Mouse (Mus musculus) intestine, embryonic 15.5 days (tissue): ENCODE measurements around the gene Rsrc2. TPM values are rescaled to one million over a fixed set of nuclear protein-coding genes. Genes with fewer than 3 reads are reported as not detected.

Experiments
- ATAC-seq: fragments of 200-750 bp; cut with Nextera tagmentation; 2 replicates; pipeline ENCODE4 v1.8.0; 2017; ENCODE audit warnings: moderate TSS enrichment, moderate library complexity
- H3K27ac ChIP-seq: fragments of 300-500 bp; sonication (generic); 2 replicates; pipeline ENCODE4 v1.5.1; 2015; ENCODE audit warnings: mild to moderate bottlenecking, inconsistent platforms
- H3K27me3 ChIP-seq: fragments of 300-500 bp; sonication (generic); replicated peaks from 2 replicates; pipeline ENCODE4 v1.6.1; 2015; ENCODE audit warnings: inconsistent platforms
- H3K36me3 ChIP-seq: fragments of 300-500 bp; sonication (generic); 2 replicates; pipeline ENCODE4 v1.6.1; 2015; ENCODE audit warnings: inconsistent platforms
- H3K4me1 ChIP-seq: fragments of 300-500 bp; sonication (generic); replicated peaks from 2 replicates; pipeline ENCODE4 v1.6.1; 2015; ENCODE audit warnings: inconsistent platforms
- H3K4me2 ChIP-seq: fragments of 300-500 bp; sonication (generic); replicated peaks from 2 replicates; pipeline ENCODE4 v1.6.1; 2015; ENCODE audit warnings: mild to moderate bottlenecking, inconsistent platforms
- H3K4me3 ChIP-seq: fragments of 300-500 bp; sonication (generic); replicated peaks from 2 replicates; pipeline ENCODE4 v1.5.1; 2015; ENCODE audit warnings: inconsistent platforms
- H3K9ac ChIP-seq: fragments of 300-500 bp; sonication (generic); 2 replicates; pipeline ENCODE4 v1.6.1; 2015; ENCODE audit warnings: inconsistent platforms
- H3K9me3 ChIP-seq: fragments of 300-500 bp; sonication (generic); 2 replicates; pipeline ENCODE4 v1.6.1; 2016; ENCODE audit warnings: inconsistent platforms
- WGBS: fragments of 180-500 bp; shearing (Covaris S2); methylation state at CpG from one replicate; pipeline ENCODE4 v1.1.7; 2015; 5-methylcytosine and 5-hydroxymethylcytosine counted together
- polyA plus RNA-seq: library from polyadenylated mRNA; unstranded; fragments of >200 nt; fragmentation: Nextera tagmentation; extraction: Ambion mirVana; gene quantifications from 2 replicates; pipeline ENCODE4 v1.2.1, GENCODE M21; 2015

Gene Rsrc2
- polyA plus RNA-seq, 1 experiment from 2014 or later = 100 TPM

DNA sequence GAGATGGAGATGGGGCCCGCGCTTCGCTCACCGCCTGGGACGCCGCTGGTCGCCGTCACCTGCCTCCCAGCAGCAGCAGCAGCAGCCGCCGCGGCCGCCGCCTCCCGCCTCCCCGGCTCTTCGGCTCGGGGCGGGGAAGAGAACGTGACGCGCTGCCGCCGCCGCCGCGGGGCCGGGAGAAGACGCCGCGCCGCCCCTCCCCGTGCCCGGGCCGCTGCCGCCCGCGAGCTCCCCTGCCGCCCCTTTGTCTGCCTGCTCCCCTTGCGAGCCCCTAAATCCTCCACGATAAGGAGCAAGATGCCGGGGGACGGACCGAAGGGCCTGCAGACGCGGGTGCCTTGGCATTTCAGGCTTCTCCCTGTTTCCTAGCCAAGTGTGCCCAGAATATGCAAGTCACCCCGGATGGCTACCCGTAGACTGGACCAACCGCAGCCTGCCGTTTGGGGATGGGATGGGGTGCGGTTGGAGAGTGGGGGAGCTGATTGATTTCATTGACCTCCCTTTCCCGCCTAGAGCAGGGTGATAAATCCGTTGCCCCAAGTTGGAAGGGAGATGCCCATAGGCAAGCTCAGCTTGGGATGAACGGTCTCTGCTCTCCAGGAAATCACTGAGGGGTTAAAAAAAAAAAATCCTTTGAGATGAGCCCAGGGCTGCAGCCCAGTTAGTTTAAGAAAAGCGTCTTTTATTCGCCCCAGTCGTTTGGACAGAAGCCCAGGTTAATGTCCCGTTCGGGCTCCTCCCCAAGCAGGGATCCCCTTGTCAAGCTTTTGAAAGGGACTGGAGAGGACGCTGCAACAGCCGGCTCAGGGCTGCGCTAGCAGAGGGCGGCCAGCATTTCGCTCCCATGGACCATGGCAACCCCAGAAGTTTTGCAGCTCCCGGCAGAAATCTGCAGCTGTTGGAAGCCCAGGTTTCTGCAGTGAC lies 64.7 kb downstream of the Rsrc2 start, which contains the start of gene Clip1:
Gene Clip1 (minus strand): TSS at position 398 of the 924 bp plus-strand sequence.
- ATAC-seq = peak; percentile 79
- H3K36me3 ChIP-seq = no peaks in the 10 kb centered on the region
- H3K27me3 ChIP-seq = no peaks in the 10 kb centered on the region
- H3K9me3 ChIP-seq = no peaks in the 10 kb centered on the region
- H3K27ac ChIP-seq = peak within 1 kb of the TSS; percentile 91
- H3K9ac ChIP-seq = peak within 1 kb of the TSS; percentile 93
- peak within 1 kb of the TSS; percentile 88 for H3K4me2 ChIP-seq
- WGBS = 1% methylated on average over 47 of the region's 64 CpGs
- H3K4me3 ChIP-seq = peak within 1 kb of the TSS; percentile 96
- peaks cover 16% of the 10 kb centered on the region for H3K4me1 ChIP-seq

DNA sequence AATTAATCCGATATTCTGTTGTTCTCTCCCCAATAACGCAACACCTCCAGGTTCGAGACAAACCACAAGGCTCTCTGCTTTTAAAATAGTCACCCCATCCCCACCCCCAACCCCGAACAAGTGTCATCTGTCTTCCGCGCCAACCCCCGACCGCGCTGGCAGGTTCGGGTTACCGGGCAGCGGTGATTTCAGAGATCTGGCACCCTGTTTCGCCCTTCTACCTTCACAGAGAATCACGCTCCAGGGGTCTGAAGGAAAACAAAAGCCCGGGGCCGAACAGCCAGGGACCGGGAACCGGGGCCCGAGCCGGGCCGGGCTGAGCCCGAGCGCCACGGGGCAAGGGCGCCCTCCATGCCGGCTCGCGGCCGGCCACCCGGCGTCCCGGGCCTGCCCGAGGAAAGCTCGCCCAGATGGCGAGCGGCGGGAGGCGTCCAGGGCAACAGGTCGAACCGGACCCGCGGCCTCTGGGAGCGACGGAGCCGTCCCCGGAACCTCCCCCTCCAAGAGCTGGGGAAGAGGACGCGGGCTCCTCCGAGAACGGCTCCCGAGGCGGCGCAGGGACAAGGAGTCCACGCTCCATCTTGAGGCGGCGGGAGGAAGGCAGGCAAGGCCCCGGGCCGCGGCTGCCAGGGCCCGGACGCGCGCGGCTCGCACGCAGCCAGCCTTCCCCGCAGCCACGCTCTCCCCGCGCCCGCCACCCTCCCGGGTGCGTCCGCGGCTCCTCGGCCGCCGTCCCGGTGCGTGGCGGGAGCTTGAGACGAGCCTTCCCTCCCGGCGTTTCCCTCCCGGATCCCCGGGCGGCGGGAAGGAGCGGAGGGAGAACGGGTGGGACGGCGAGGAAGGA lies 65.6 kb downstream of the Rsrc2 start:
- Histone ChIP-seq H3K4me3 (peak overlapping the region; percentile 96), H3K4me1 (peaks cover 18% of the 10 kb centered on the region), H3K9me3 (no peaks in the 10 kb centered on the region), H3K4me2 (peak overlapping the region; percentile 88), H3K36me3 (no peaks in the 10 kb centered on the region), H3K27me3 (no peaks in the 10 kb centered on the region), H3K27ac (peak overlapping the region; percentile 91), H3K9ac (peak overlapping the region; percentile 93)
- ATAC-seq = peak; percentile 78
- under 1% methylated on average over 90 of the region's 92 CpGs for WGBS

DNA sequence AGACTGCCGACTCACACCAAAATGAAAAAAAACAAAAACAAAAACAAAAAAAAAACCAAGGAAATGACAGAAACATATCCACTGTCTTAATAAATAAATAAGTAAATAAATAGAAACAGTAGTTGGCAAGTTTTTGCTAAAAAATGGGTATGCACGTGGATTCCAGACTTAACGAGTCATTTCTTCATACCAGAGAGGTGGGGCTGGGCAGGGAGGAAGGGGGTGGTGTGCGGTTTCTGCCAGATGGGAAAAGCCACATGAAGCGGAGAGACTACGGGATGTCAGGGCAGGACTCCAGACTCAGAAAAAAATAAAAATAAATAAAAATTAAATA lies 66.2 kb downstream of the Rsrc2 start:
- ATAC-seq = peak; percentile 24; the same call in 1 of the 2 replicates
- Histone ChIP-seq H3K9me3 (no peaks in the 10 kb centered on the region), H3K27ac (peak overlapping the region; percentile 91; the same call in 1 of the 2 replicates), H3K27me3 (no peaks in the 10 kb centered on the region), H3K4me2 (peak overlapping the region; percentile 88), H3K36me3 (no peaks in the 10 kb centered on the region), H3K4me1 (peaks cover 18% of the 10 kb centered on the region), H3K9ac (no peak overlapping the region), H3K4me3 (peak overlapping the region; percentile 96)
- WGBS = 8% methylated on average over 6 of the region's 6 CpGs

DNA sequence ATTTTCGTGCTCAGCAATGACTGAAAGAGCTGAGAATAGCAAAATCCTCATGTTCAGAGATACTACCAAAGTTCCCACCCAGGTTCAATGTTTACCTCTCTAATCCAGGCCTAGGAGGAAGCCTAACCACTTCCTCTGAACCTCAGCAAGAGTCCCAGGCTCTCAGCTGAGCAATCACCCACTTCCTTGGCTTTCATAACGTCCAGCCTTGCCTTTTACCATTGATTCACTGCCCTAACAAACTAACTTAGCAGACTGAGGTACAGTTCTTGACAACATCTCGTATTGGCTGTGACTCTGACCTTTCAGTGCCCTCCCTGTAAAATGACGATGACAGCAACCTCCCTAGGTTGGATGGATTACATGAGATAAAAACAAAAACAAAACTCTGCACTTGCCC lies 66.8 kb downstream of the Rsrc2 start:
- 0 out of 2 replicates have a peak overlapping the region, but pooled peaks have one; percentile 96 for H3K4me3 ChIP-seq
- ATAC-seq = no peak
- H3K9me3 ChIP-seq = no peaks in the 10 kb centered on the region
- no peak overlapping the region for H3K27ac ChIP-seq
- no peak overlapping the region for H3K9ac ChIP-seq
- peak overlapping the region; percentile 88 for H3K4me2 ChIP-seq
- 41% methylated on average over 4 of the region's 4 CpGs for WGBS
- H3K27me3 ChIP-seq = no peaks in the 10 kb centered on the region
- H3K4me1 ChIP-seq = peaks cover 18% of the 10 kb centered on the region
- no peaks in the 10 kb centered on the region for H3K36me3 ChIP-seq

DNA sequence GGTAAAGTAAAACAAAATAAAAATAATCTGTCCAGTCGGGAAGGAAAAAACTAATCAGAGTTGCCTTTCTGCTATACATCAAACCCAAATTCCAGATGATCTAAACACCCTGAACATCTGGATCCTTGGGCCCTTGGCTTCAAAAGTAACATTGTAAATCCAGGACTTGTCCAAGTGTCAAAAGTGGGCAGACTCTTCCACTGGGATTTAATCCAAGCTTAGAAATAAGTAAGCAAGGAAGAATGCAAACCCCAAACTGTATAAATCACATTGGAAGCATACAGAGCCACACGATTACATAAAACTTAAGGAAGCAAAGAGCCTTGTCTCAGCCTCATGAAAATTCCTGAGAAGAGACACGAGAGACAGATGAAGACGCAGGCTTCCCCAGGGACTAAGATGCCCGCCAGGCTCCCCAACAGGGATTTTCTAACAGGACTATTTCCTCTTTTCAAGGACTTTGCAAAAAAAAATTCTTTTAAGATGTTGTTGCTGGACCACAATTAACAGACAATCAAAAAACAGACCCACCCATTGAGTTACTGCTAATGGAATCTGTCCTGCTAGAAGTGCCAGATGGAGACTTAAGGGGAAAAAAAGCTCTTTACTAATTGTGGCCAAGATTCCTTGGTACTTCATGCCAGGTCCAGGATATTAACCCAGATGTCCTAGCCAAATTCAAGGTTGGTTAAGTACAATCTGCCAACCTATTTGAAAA lies 69.5 kb downstream of the Rsrc2 start:
- Histone ChIP-seq H3K36me3 (no peaks in the 10 kb centered on the region), H3K4me3 (no peak overlapping the region), H3K27me3 (no peaks in the 10 kb centered on the region), H3K9me3 (no peaks in the 10 kb centered on the region), H3K27ac (peak overlapping the region; percentile 33; the same call in 1 of the 2 replicates), H3K4me1 (peaks cover 18% of the 10 kb centered on the region), H3K4me2 (no peak overlapping the region), H3K9ac (no peak overlapping the region)
- 27% methylated on average over 5 of the region's 5 CpGs for WGBS
- no peak for ATAC-seq

DNA sequence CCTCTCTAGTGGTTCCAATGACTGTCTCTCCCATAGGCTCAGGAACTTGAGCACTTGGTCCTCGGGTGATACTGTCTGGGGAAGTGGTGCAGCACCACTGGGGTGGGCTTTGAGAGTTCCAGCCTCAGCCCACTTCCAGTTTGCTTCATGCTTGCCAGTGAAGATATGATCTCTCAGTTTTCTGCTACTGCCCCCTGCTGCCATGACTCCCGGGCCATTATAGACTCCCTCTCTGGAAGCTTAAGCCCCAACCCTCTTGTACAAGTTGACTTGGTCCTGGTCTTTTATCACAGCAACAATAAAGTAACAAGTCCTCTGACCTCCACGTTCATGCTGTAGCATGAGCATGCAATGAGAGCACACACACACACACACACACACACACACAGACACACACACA lies 70.1 kb downstream of the Rsrc2 start:
- H3K9ac ChIP-seq = no peak overlapping the region
- WGBS = 64% methylated on average over 3 of the region's 3 CpGs
- H3K4me2 ChIP-seq = no peak overlapping the region
- H3K4me3 ChIP-seq = no peak overlapping the region
- ATAC-seq = no peak
- no peaks in the 10 kb centered on the region for H3K36me3 ChIP-seq
- H3K27me3 ChIP-seq = no peaks in the 10 kb centered on the region
- H3K4me1 ChIP-seq = peaks cover 18% of the 10 kb centered on the region
- no peaks in the 10 kb centered on the region for H3K9me3 ChIP-seq
- H3K27ac ChIP-seq = no peak overlapping the region

Other genes starting within 250 kb of the Rsrc2 start
- gene B3gnt4, start 239.0 kb downstream of the Rsrc2 start, polyA plus RNA-seq = 0.38 and 0.40 TPM in 2 replicates
- 98.0 and 99.7 TPM in 2 replicates for gene Diablo, start 225.2 kb downstream of the Rsrc2 start, polyA plus RNA-seq
- 10.6 and 11.2 TPM in 2 replicates for gene Gm49027, start 223.9 kb downstream of the Rsrc2 start, polyA plus RNA-seq
- 24.4 and 28.9 TPM in 2 replicates for gene Vps33a, start 176.4 kb downstream of the Rsrc2 start, polyA plus RNA-seq
- gene Clip1, start 64.8 kb downstream of the Rsrc2 start, polyA plus RNA-seq = 29.9 TPM in 2 replicates
- gene Zcchc8, start 28.3 kb downstream of the Rsrc2 start, polyA plus RNA-seq = 63.1 and 68.9 TPM in 2 replicates
- gene Kntc1, start 302 bp upstream of the Rsrc2 start, polyA plus RNA-seq = 19.7 and 21.7 TPM in 2 replicates
- 0.09 TPM in 1 of 2 replicates, not detected in the other for gene Hcar2, start 116.1 kb upstream of the Rsrc2 start, polyA plus RNA-seq
- gene Hcar1, start 130.6 kb upstream of the Rsrc2 start, polyA plus RNA-seq = 2.3 and 2.8 TPM in 2 replicates
- gene Denr, start 157.8 kb upstream of the Rsrc2 start, polyA plus RNA-seq = 117 and 146 TPM in 2 replicates
- 1.5 and 2.2 TPM in 2 replicates for gene Gm43518, start 178.0 kb upstream of the Rsrc2 start, polyA plus RNA-seq
- 4.7 and 5.1 TPM in 2 replicates for gene Ccdc62, start 181.3 kb upstream of the Rsrc2 start, polyA plus RNA-seq
- gene Hip1r, start 224.2 kb upstream of the Rsrc2 start, polyA plus RNA-seq = 26.0 and 29.3 TPM in 2 replicates